Mouse (Mus musculus) adipocyte (in vitro differentiated cells): ENCODE data around the gene Gpha2.
A peak's percentile ranks its signal among the peaks of the same experiment; 100 is the strongest.

Experiments
- DNase-seq: peaks from one replicate; pipeline ENCODE4 v3.0.0-alpha.2; 2016; ENCODE audit warnings: low spot score

Gene Gpha2

GRCm38 (mm10) chr19:6272738-6273137, 46.6 kb downstream of the Gpha2 start:
- peak; percentile 62 for DNase-seq

- no peak for DNase-seq
Measured at GRCm38 (mm10) chr19:6273592-6273991, 47.4 kb downstream of the Gpha2 start.

- no peak for DNase-seq
Measured at GRCm38 (mm10) chr19:6273998-6274608, 47.9 kb downstream of the Gpha2 start.

GRCm38 (mm10) chr19:6275740-6276389, 49.7 kb downstream of the Gpha2 start:
- DNase-seq, result peak; percentile 62

GRCm38 (mm10) chr19:6276426-6277421, 50.5 kb downstream of the Gpha2 start, which contains the start of gene Ehd1:
Ehd1 (plus strand) TSS chr19:6276725.
- DNase-seq, result peak; percentile 98
